Mouse (Mus musculus) bone marrow macrophage, adult 2 months (primary cell): ENCODE data around the gene Myh7b.

Source experiments
- CTCF ChIP-seq: IDR thresholded peaks from 2 replicates; pipeline ENCODE4 v1.5.1; 2012; ENCODE audit warnings: low read depth, mild to moderate bottlenecking, low read length, moderate library complexity
- POLR2A ChIP-seq: IDR thresholded peaks from 2 replicates; pipeline ENCODE4 v1.6.1; 2012; ENCODE audit warnings: mild to moderate bottlenecking, low read depth, low read length, borderline replicate concordance

DNA sequence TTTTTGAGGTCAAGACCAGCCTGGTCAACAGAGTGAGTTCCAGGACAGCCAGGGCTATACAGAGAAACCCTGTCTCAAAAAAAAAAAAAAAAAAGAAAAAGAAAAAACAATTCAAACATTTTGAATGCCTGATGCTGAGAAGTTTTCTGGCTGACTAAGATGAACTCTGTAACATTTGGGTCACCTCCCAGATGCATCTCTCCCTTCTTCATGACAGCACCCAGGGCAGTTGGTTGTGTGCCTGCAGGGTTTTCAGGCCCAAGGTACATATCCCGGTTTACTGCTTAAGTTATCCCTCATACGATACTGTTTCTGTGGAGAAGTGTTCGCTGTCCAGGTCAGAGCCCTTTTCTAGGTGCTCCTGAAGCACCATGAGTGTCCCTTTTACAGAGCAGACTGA, 30.7 kb upstream of the Myh7b start:
- TF ChIP-seq CTCF = no peak
- no peak for TF ChIP-seq POLR2A
